Mouse (Mus musculus) heart, embryonic 12.5 days (tissue): ENCODE measurements at regions not wholly inside any gene's neighbourhood (a gene's known extent, or its start where the extent isn't known, plus 50 kb on each side); places are given as distances from the start of the nearest gene placed in this dataset.

Source experiments
- ATAC-seq: fragments of 200-750 bp; cut with Nextera tagmentation; 2 replicates; pipeline ENCODE4 v1.8.0; 2017; ENCODE audit warnings: moderate TSS enrichment, moderate library complexity; ENCODE audit not compliant: insufficient number of reproducible peaks, low FRiP score
- H3K27ac ChIP-seq: fragments of 300-500 bp; sonication (generic); 2 replicates; pipeline ENCODE4 v1.5.1; 2016; ENCODE audit warnings: mild to moderate bottlenecking, moderate library complexity; ENCODE audit not compliant: poor library complexity, severe bottlenecking
- H3K27me3 ChIP-seq: fragments of 300-500 bp; sonication (generic); replicated peaks from 2 replicates; pipeline ENCODE4 v1.6.1; 2016; ENCODE audit warnings: mild to moderate bottlenecking, moderate library complexity
- H3K36me3 ChIP-seq: fragments of 300-500 bp; sonication (generic); 2 replicates; pipeline ENCODE4 v1.6.1; 2016; ENCODE audit warnings: mild to moderate bottlenecking, moderate library complexity
- H3K4me1 ChIP-seq: fragments of 300-500 bp; sonication (generic); replicated peaks from 2 replicates; pipeline ENCODE4 v1.6.1; 2016; ENCODE audit warnings: mild to moderate bottlenecking
- H3K4me2 ChIP-seq: fragments of 300-500 bp; sonication (generic); 2 replicates; pipeline ENCODE4 v1.6.1; 2016; ENCODE audit warnings: mild to moderate bottlenecking, moderate library complexity
- H3K4me3 ChIP-seq: fragments of 300-500 bp; sonication (generic); 2 replicates; pipeline ENCODE4 v1.5.1; 2016; ENCODE audit warnings: mild to moderate bottlenecking
- H3K9ac ChIP-seq: fragments of 300-500 bp; sonication (generic); 2 replicates; pipeline ENCODE4 v1.6.1; 2016; ENCODE audit warnings: mild to moderate bottlenecking, moderate library complexity
- H3K9me3 ChIP-seq: fragments of 300-500 bp; sonication (generic); replicated peaks from 2 replicates; pipeline ENCODE4 v1.6.1; 2016; ENCODE audit warnings: mild to moderate bottlenecking, moderate library complexity
- WGBS: fragments of 180-500 bp; shearing (Covaris S2); methylation state at CpG from one replicate; pipeline ENCODE4 v1.1.7; 2016; 5-methylcytosine and 5-hydroxymethylcytosine counted together

DNA sequence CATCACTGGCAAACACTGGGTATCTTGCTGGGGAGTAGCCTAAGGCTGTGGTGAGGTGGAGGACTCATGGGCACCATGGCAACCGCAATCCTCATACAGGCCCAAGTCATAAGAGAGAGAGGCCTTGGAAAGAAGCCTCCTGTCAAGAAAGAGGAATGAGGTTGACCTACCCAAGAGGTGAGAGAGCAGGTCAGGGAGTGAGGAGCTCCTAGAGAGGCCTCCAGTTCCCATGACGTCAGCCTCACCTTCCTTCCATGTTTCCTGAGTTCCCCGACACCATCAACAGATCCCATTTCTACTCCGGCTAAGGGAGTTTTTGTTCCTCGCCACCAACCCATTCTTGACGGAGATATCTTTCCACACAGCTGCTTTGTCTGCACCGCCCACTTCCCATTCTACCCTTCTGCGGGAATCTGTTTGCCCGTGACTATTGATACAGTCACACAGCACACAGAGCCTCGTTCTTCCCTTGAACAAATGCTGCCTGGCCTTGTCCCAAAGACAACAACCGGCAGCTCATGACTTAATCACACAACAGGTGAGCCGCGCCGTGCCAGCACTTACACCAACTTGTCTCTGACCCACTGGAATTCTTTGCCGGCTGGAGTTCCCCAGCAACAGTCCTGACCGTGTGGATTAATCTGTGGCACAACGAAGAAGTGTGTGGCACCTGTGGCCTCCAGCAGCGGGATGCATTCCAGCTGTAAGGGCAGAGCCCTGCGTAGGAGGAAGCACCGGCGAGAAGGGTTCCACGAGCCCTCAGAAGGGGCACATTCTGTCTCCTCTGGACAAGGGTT, 111.8 kb upstream of the Rreb1 start:
- H3K27me3 ChIP-seq: no peaks in the 10 kb centered on the region
- no peak overlapping the region for H3K4me3 ChIP-seq
- H3K27ac ChIP-seq: peak overlapping the region; percentile 71
- H3K36me3 ChIP-seq: no peaks in the 10 kb centered on the region
- peaks cover 19% of the 10 kb centered on the region for H3K4me1 ChIP-seq
- H3K9ac ChIP-seq: no peak overlapping the region; the same call in 1 of the 2 replicates
- WGBS: 55% methylated on average over 22 of the region's 22 CpGs
- ATAC-seq: peak; percentile 69
- H3K4me2 ChIP-seq: peak overlapping the region; percentile 5; the same call in 1 of the 2 replicates
- H3K9me3 ChIP-seq: no peaks in the 10 kb centered on the region

DNA sequence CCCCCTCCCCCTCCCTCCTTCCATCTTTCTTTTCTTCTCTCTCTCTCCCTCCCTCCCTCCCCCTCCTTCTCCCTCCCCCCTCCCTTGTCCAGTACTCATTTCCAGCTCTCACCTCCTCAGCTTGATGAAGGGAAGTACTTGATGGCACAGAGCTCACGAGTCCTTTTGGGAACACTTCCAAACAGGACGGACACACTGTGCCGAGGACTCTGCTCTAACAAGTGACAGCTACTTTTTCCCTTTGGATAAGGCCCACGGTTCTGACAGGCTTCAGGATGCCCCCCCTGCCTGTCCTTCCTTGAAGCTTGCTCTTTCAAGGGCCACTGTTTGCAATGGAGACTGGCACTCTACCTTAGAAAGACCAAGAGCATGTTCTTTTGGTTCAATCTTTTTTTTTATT, 110.8 kb upstream of the Rreb1 start:
- Histone ChIP-seq H3K9me3 (no peaks in the 10 kb centered on the region), H3K27ac (no peak overlapping the region), H3K27me3 (no peaks in the 10 kb centered on the region), H3K4me3 (no peak overlapping the region), H3K4me1 (peaks cover 22% of the 10 kb centered on the region), H3K4me2 (0 out of 2 replicates have a peak overlapping the region, but pooled peaks have one; percentile 5), H3K36me3 (no peaks in the 10 kb centered on the region), H3K9ac (no peak overlapping the region)
- ATAC-seq: no peak
- WGBS: 20% methylated on average over 4 of the region's 4 CpGs

DNA sequence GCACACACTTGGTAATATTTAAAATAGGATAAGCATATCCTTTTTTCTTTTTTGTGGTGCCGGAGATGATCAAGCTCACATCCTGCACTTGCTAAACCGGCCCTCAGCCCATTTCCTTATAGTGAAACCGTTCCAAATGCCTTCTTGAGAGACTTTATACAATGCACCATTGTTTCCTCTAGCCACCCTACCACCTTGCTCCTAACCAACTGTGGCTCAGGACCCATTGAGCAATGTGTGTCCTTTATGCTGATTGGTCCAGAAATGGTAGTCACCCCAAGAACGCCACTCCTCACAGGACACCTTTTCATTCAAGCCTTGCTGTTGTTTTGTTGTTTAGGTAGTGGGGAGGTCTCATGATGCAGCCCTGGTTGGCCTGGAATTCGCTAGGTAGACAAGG, 110.3 kb upstream of the Rreb1 start:
- Histone ChIP-seq H3K27ac (no peak overlapping the region), H3K4me1 (peaks cover 24% of the 10 kb centered on the region), H3K4me2 (no peak overlapping the region), H3K36me3 (no peaks in the 10 kb centered on the region), H3K9me3 (no peaks in the 10 kb centered on the region), H3K4me3 (no peak overlapping the region), H3K9ac (no peak overlapping the region), H3K27me3 (no peaks in the 10 kb centered on the region)
- 71% methylated on average over 5 of the region's 5 CpGs for WGBS
- ATAC-seq: no peak

DNA sequence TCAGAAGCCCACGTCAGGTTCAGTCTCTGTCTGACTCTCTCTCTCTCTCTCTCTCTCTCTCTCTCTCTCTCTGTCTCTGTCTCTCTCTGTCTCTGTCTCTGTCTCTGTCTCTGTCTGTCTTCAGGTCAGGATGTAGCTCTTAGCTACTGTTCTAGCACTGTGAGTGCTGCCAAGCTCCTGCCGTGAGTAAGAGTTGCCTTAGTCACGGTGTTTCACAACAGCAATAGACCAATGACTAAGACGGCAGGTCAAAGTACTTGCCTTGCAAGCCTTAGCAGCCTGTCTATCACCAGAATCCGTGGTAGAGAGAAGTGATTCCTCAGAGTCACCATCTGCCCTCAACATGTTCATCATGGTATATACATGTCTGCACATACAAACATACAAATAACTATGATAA, 107.1 kb upstream of the Rreb1 start:
- no peaks in the 10 kb centered on the region for H3K9me3 ChIP-seq
- H3K4me1 ChIP-seq: peaks cover 21% of the 10 kb centered on the region
- no peak overlapping the region for H3K9ac ChIP-seq
- H3K36me3 ChIP-seq: no peaks in the 10 kb centered on the region
- H3K27ac ChIP-seq: no peak overlapping the region
- H3K4me3 ChIP-seq: no peak overlapping the region
- 83% methylated on average over 5 of the region's 5 CpGs for WGBS
- no peak overlapping the region for H3K4me2 ChIP-seq
- no peaks in the 10 kb centered on the region for H3K27me3 ChIP-seq
- ATAC-seq: no peak

DNA sequence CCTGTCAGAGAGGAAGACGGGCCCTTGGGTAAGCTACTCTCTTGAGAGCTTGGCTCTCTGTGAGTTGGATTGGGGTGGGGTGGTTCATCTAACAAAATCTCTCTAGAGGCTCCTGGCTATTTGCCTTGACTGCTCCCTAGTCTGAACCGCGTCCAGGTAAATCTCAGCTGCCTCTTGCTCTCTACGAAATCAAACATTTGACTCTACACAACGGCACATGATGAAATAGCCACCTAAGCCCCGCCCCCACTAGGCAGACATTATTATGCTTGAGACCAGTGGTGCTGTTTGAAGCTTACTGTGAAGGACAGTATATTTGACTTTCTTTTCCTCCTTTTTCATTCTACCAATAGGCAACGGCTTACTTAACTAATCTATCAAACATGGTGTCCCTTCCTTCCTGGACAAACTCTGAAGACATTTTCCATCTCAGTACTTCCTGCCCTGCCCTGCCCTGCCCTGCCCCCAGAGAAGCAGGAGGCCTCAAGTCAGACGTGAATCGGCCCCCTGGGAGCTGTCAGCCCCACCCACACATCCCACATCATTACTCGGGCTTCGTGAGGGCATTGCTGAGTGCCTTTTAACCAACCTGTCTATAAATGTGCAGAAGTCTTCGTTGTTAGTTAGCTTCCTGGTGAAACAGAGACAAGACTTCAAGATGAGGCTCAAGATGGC, 103.4 kb upstream of the Rreb1 start:
- Histone ChIP-seq H3K27ac (no peak overlapping the region), H3K9me3 (no peaks in the 10 kb centered on the region), H3K4me2 (no peak overlapping the region), H3K9ac (no peak overlapping the region), H3K27me3 (no peaks in the 10 kb centered on the region), H3K4me1 (peaks cover 29% of the 10 kb centered on the region), H3K4me3 (no peak overlapping the region), H3K36me3 (no peaks in the 10 kb centered on the region)
- 68% methylated on average over 12 of the region's 12 CpGs for WGBS
- ATAC-seq: no peak

DNA sequence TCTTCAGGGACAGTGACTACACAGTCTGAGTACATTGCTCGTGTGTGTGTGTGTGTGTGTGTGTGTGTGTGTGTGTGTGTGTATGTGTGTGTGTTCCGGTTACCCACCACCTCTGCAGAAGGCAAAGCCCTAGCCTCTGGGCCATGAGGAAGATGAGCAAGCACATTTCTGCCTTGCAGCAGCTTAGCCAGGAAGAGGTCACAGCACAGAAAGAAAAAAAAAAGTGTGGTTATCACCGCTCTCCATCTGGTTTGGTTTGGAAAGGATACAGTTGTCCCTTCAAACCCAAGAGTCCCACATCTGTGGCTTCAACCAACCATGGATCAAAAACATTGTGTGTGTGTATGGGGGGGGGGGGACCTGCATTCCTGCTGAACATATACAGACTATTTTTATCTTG, 102.5 kb upstream of the Rreb1 start:
- Histone ChIP-seq H3K4me1 (peaks cover 29% of the 10 kb centered on the region), H3K4me2 (no peak overlapping the region), H3K27me3 (no peaks in the 10 kb centered on the region), H3K27ac (no peak overlapping the region), H3K9me3 (no peaks in the 10 kb centered on the region), H3K9ac (no peak overlapping the region), H3K4me3 (no peak overlapping the region), H3K36me3 (no peaks in the 10 kb centered on the region)
- no peak for ATAC-seq
- WGBS: 74% methylated on average over 3 of the region's 3 CpGs

DNA sequence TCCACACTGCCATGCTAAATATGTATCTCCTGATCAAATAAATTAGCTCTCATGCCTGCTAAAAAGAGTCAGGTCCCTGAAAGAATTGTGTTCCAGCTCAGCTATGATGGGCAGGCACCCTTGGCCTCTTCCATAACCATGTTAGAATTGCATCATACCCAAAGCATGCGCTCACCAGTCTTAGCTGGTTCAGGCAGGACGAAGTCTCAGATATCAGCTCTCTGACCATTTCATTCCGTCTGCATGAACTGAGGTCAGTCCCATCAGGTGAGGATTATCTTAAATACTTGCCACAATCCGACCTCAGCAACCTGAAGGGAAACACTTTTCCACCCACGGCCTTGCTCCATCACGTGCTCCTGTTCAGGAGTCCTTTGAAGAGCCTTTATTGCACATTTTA, 101.3 kb upstream of the Rreb1 start:
- Histone ChIP-seq H3K4me2 (no peak overlapping the region), H3K27me3 (no peaks in the 10 kb centered on the region), H3K27ac (no peak overlapping the region), H3K9me3 (no peaks in the 10 kb centered on the region), H3K36me3 (no peaks in the 10 kb centered on the region), H3K9ac (no peak overlapping the region), H3K4me1 (peaks cover 35% of the 10 kb centered on the region), H3K4me3 (no peak overlapping the region)
- no peak for ATAC-seq
- 50% methylated on average over 6 of the region's 6 CpGs for whole genome bisulfite sequencing

DNA sequence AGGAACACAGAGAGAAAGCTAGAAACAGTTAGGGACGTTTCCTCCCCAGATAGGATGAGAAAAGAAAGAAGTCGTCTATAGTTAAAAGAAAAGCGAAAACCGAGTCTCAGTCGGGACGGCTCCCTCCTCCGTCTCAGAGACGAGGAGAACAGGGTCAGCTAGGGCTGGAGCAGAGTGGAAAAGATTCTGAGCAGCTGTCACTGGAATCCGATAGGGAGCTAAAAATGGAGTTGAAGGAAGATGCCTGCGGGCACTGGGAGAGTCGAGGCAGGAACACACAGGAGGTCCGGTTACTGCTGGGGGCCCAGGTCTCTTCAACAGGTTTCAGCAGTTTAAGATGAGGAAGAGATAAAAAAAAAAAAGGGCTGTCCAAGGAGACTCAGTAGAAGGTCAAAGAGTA, 99.9 kb upstream of the Rreb1 start:
- H3K27me3 ChIP-seq: no peaks in the 10 kb centered on the region
- H3K4me3 ChIP-seq: no peak overlapping the region
- H3K27ac ChIP-seq: no peak overlapping the region
- H3K4me2 ChIP-seq: peak overlapping the region; percentile 39
- 25% methylated on average over 12 of the region's 12 CpGs for WGBS
- no peaks in the 10 kb centered on the region for H3K36me3 ChIP-seq
- no peak for ATAC-seq
- H3K4me1 ChIP-seq: peaks cover 30% of the 10 kb centered on the region
- no peaks in the 10 kb centered on the region for H3K9me3 ChIP-seq
- H3K9ac ChIP-seq: no peak overlapping the region

DNA sequence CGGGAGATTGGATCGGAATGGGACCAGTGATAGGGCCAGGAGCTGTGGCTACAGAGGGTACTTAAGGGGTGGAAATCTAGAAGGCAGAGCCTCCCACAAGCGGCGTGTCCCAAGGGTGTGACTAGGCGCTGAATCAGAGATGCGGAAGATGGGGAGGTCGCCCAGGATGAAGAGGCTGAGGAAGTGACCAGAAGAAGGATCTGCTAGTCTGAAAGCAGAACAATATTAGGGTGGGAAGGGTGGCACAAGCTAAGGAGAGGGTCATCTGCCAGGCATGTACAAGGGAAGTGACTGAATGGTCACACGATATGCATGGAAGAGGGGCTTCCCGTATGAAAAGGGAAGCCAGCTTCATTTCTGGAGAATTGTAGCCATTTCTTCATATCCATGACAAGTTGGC, 99.4 kb upstream of the Rreb1 start:
- ATAC-seq: no peak
- Histone ChIP-seq H3K36me3 (no peaks in the 10 kb centered on the region), H3K4me2 (peak overlapping the region; percentile 39; the same call in 1 of the 2 replicates), H3K4me3 (no peak overlapping the region), H3K4me1 (peaks cover 30% of the 10 kb centered on the region), H3K27me3 (no peaks in the 10 kb centered on the region), H3K9me3 (no peaks in the 10 kb centered on the region), H3K9ac (no peak overlapping the region), H3K27ac (no peak overlapping the region)
- 91% methylated on average over 9 of the region's 9 CpGs for WGBS

DNA sequence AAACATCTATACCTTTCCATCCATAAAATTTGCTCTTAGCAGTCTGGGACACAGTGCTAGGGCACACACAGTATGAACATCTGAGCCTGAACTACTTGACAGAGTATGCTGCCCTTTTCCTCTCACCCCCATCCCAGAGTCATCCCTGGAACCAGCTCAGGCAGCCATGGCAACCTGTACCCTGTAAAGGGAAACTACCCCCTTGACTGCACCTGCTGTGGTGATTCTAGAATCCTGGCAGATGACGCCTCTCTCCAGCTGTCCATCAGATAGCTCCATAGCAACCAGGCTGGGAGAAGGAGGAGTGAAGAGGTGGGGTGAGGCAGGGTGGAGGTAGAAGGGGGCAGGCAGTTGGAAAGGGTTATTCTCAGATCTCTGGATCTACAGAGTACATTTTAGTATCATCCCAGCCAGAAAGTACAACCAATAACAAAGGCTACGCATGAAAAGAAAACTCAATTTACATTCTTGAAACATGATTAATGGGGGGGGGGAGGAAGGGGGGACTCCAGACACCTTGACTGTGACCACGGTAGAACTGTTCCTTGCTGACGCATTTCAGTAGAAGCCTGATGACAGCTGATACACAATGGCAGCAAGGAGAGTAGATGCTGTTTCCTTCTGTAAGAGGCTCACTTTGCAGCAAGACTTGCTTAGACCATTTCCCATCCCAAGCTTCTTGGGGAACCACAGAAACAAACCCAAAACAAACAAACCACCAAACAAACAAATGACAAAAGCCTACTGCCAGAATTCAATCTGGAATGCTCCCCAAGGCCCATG, 97.2 kb upstream of the Rreb1 start:
- H3K4me1 ChIP-seq: peaks cover 30% of the 10 kb centered on the region
- H3K27me3 ChIP-seq: no peaks in the 10 kb centered on the region
- H3K9ac ChIP-seq: no peak overlapping the region
- H3K9me3 ChIP-seq: no peaks in the 10 kb centered on the region
- WGBS: 41% methylated on average over 4 of the region's 4 CpGs
- no peak overlapping the region for H3K4me2 ChIP-seq
- no peaks in the 10 kb centered on the region for H3K36me3 ChIP-seq
- H3K4me3 ChIP-seq: no peak overlapping the region
- ATAC-seq: no peak
- H3K27ac ChIP-seq: no peak overlapping the region

DNA sequence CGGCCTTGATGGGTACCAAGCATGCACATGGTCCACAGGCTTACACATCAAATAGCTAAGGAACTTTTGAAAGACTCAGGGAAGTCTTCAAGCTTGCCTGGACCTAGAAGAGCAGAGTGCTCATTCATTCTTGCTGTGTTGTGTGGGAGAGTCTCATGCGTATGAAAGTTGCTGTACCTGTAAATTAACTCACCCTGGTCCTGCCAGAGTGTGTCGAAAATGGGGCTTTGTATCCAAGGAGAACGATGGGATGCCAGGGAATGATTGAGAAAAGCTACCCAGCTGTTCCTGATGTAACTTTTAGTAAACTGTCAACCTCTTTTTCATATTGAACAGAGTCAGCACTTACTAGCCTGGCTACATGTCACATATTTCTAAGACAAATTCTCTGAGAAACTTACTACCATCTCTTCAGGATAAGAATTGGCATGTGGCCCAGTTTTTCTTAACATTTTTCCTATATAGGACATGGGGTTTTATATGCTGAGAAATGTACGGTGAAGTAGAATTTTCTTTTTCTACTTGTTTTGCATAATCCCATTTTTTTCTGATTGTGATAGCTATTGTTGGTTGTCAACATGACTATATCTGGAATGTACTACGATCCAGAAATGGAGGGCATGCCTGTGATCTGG, 95.0 kb upstream of the Rreb1 start:
- H3K4me2 ChIP-seq: no peak overlapping the region
- no peaks in the 10 kb centered on the region for H3K27me3 ChIP-seq
- no peaks in the 10 kb centered on the region for H3K36me3 ChIP-seq
- no peaks in the 10 kb centered on the region for H3K9me3 ChIP-seq
- H3K4me3 ChIP-seq: no peak overlapping the region
- H3K4me1 ChIP-seq: peaks cover 14% of the 10 kb centered on the region
- H3K9ac ChIP-seq: no peak overlapping the region
- no peak overlapping the region for H3K27ac ChIP-seq
- no peak for ATAC-seq
- WGBS: 78% methylated on average over 6 of the region's 6 CpGs
